Mouse (Mus musculus): ENCODE measurements around the gene Gpt2. TPM values are rescaled to one million over a fixed set of nuclear protein-coding genes. Genes with fewer than 3 reads are reported as not detected.

Gpt2 gene
- polyA plus RNA-seq, 1 experiment from 2014 or later: 39.1 TPM

Other genes starting within 250 kb of the Gpt2 start
- 83.1 and 83.4 TPM in 2 replicates for gene Orc6, start 192.9 kb upstream of the Gpt2 start, polyA plus RNA-seq (2015; fragmentation: Nextera tagmentation; extraction: Ambion mirVana)
- gene Vps35, start 192.8 kb upstream of the Gpt2 start, polyA plus RNA-seq (2015; fragmentation: Nextera tagmentation; extraction: Ambion mirVana): 202 and 223 TPM in 2 replicates
- gene Mylk3, start 106.2 kb upstream of the Gpt2 start, polyA plus RNA-seq (2015; fragmentation: Nextera tagmentation; extraction: Ambion mirVana): 0.12 and 0.15 TPM in 2 replicates
- gene 4921524J17Rik, start 59.7 kb upstream of the Gpt2 start, polyA plus RNA-seq (2015; fragmentation: Nextera tagmentation; extraction: Ambion mirVana): 71.5 and 83.9 TPM in 2 replicates
- 169 and 193 TPM in 2 replicates for gene Dnaja2, start 62.8 kb downstream of the Gpt2 start, polyA plus RNA-seq (2015; fragmentation: Nextera tagmentation; extraction: Ambion mirVana)
- gene Neto2, start 208.3 kb downstream of the Gpt2 start, polyA plus RNA-seq (2015; fragmentation: Nextera tagmentation; extraction: Ambion mirVana): 77.2 and 87.7 TPM in 2 replicates

Data from forebrain, embryonic 16.5 days (tissue).